Mouse (Mus musculus) liver, embryonic 14.5 days (tissue): ENCODE results near the gene Arnt2. TPM values are rescaled to one million over a fixed set of nuclear protein-coding genes. Genes with fewer than 3 reads are reported as not detected.

Source experiments
- ATAC-seq: fragments of 200-750 bp; cut with Nextera tagmentation; 2 replicates; pipeline ENCODE4 v1.8.0; 2017; ENCODE audit warnings: moderate number of reproducible peaks, mild to moderate bottlenecking, moderate library complexity; ENCODE audit not compliant: insufficient read depth
- DNase-seq, 3 experiments: peaks; one replicate each; pipeline ENCODE4 v3.0.0-alpha.2; 2012 to 2013; ENCODE audit warnings: low read depth in 3 of 3, low spot score in 3 of 3
- H3K27ac ChIP-seq: fragments of 300-500 bp; sonication (generic); 2 replicates; pipeline ENCODE4 v1.5.1; 2014; ENCODE audit warnings: moderate library complexity, mild to moderate bottlenecking, control low read depth, inconsistent platforms
- H3K27me3 ChIP-seq: fragments of 300-500 bp; sonication (generic); 2 replicates; pipeline ENCODE4 v1.6.1; 2014; ENCODE audit warnings: mild to moderate bottlenecking, low read length, moderate library complexity; ENCODE audit not compliant: control insufficient read depth, insufficient read depth
- H3K36me3 ChIP-seq: fragments of 300-500 bp; sonication (generic); replicated peaks from 2 replicates; pipeline ENCODE4 v1.6.1; 2014; ENCODE audit warnings: low read depth; ENCODE audit not compliant: control insufficient read depth, insufficient read depth
- H3K4me1 ChIP-seq, 2 experiments: fragments of 200-500 bp in 1 of 2; fragments of 300-500 bp in 1 of 2; sonication (generic) in 1 of 2; replicated peaks; 2 replicates each; pipeline ENCODE4 v1.6.1; 2012 to 2014; ENCODE audit warnings: antibody characterized with exemption in 1 of 2, inconsistent platforms in 1 of 2, low read length in 1 of 2; ENCODE audit not compliant: control insufficient read depth in 2 of 2, insufficient read depth in 2 of 2
- H3K4me2 ChIP-seq: fragments of 300-500 bp; sonication (generic); 2 replicates; pipeline ENCODE4 v1.6.1; 2014; ENCODE audit warnings: low read depth, mild to moderate bottlenecking, control low read depth, moderate library complexity
- H3K4me3 ChIP-seq, 2 experiments: fragments of 200-500 bp in 1 of 2; fragments of 300-500 bp in 1 of 2; sonication (generic) in 1 of 2; 2 replicates each; pipeline ENCODE4 v1.5.1; 2012 to 2014; ENCODE audit warnings: low read depth in 2 of 2, low read length in 2 of 2, mild to moderate bottlenecking in 2 of 2, control low read depth in 1 of 2, inconsistent platforms in 1 of 2, moderate library complexity in 1 of 2; ENCODE audit not compliant: insufficient read depth in 1 of 2
- H3K9ac ChIP-seq: fragments of 300-500 bp; sonication (generic); replicated peaks from 2 replicates; pipeline ENCODE4 v1.6.1; 2014; ENCODE audit warnings: mild to moderate bottlenecking, control low read depth, moderate library complexity
- H3K9me3 ChIP-seq: fragments of 300-500 bp; sonication (generic); 2 replicates; pipeline ENCODE4 v1.6.1; 2016; ENCODE audit warnings: low read length, mixed read lengths; ENCODE audit not compliant: control insufficient read depth
- CTCF ChIP-seq: IDR thresholded peaks from 2 replicates; pipeline ENCODE4 v1.5.1; 2016; ENCODE audit warnings: antibody characterized with exemption, low read depth, control low read depth
- EP300 ChIP-seq: IDR thresholded peaks from 2 replicates; pipeline ENCODE4 v1.6.1; 2016; ENCODE audit warnings: antibody characterized with exemption, low read depth
- WGBS: fragments of 180-500 bp; shearing (Covaris S2); extraction: QIAGEN DNeasy Blood & Tissue Kit; methylation state at CpG from one replicate; pipeline ENCODE4 v1.1.7; 2014; ENCODE audit not compliant: insufficient replicate concordance; 5-methylcytosine and 5-hydroxymethylcytosine counted together
- polyA plus RNA-seq, 2 experiments: library from polyadenylated mRNA; depleted of rRNA in 1 of 2; stranded (reverse) in 1 of 2; unstranded in 1 of 2; fragments of >200 nt; fragmentation: Nextera tagmentation in 1 of 2; extraction: Ambion mirVana in 1 of 2; gene quantifications; 2 replicates each; pipeline versions ENCODE4 v1.2.1 to v1.2.3; 2012 to 2014

Gene Arnt2
- polyA plus RNA-seq, 2 experiments, result 0.16 to 0.39 TPM

DNA sequence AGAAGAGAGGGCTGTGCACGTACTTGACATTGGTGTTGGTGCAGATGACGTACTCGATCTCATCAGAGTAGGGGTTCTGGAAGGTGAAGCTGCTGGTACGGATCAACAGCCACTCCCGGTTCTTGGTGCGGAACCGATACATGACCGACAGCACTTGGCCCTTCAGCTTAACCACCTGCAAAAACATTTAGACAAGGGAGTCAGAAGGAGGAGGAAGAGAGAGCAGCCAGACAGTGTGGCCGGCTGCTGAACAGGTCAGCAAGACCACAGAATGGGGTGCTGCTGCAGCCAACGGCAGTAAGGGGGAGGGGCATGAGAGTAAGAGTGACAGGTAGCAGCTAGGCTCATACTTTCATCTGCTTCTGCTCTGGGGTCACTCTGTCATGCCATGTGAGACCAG, 134.7 kb downstream of the Arnt2 start:
- no peak overlapping the region for H3K27ac ChIP-seq
- H3K36me3 ChIP-seq, result no peaks in the 10 kb centered on the region
- no peaks in the 10 kb centered on the region for H3K4me1 ChIP-seq
- no peaks in the 10 kb centered on the region for H3K9me3 ChIP-seq
- WGBS, result 63% methylated on average over 10 of the region's 10 CpGs
- ATAC-seq (no peak), DNase-seq (no peak)
- no peaks in the 10 kb centered on the region for H3K27me3 ChIP-seq
- no peak overlapping the region for H3K4me3 ChIP-seq
- H3K4me2 ChIP-seq, result no peak overlapping the region
- H3K9ac ChIP-seq, result no peak overlapping the region
- TF ChIP-seq EP300 (no peak), CTCF (no peak)

DNA sequence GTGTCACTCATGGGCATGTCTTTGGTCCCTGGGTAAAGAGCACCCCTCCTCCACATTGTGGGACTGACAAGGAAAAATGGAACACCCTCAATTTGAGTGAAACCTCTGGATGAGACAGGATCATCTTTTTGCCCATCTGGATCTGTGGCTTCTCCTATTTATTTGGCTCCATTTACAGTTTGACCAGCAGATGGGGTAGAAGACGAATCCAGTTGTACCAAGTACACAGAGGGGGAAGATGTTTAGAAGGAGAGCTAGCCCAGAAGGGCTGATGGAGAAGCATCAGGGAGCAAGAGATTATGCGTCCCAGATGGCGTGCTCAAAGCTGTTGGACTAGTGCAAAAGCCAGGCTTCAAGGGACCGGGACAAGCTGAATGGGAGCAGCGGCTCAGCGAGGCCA, 136.0 kb downstream of the Arnt2 start:
- Histone ChIP-seq H3K4me3 (no peak overlapping the region), H3K4me2 (no peak overlapping the region), H3K27me3 (no peaks in the 10 kb centered on the region), H3K4me1 (no peaks in the 10 kb centered on the region), H3K36me3 (no peaks in the 10 kb centered on the region), H3K27ac (no peak overlapping the region), H3K9ac (no peak overlapping the region), H3K9me3 (no peaks in the 10 kb centered on the region)
- WGBS, result 59% methylated on average over 6 of the region's 6 CpGs
- DNase-seq (no peak), ATAC-seq (no peak)
- no peak for TF ChIP-seq EP300
- no peak for TF ChIP-seq CTCF

DNA sequence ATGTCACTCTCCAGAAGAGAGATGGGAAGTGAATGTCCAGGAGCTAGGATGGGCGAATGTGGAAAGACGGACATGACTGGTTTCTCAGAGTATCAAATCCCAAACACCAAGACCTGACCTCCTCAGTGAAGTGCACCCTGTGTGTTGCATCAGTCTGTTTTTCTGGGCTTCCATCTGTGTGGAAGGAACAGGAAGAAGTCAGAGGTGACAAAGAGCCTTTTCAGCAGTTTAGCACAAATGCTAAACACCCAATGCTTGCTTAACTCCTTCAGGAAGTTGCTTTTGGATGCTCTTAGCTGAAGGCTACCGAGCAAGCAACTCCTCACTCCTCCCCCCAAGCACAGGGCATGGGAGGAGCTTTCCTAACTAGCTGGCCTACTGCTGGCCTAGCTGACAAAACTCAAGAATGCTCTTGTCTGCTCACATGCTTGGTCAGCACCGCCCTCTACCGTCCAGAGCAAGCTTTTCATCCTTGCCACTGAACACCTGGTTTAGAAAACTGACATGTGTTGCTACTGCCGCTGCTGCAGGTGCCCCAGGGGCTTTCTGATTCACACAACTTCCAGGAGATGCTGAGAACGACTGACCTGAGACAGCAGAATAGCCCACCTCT, 137.7 kb downstream of the Arnt2 start:
- peak; percentile 35; the same call in 1 of the 2 replicates for ATAC-seq
- Histone ChIP-seq H3K9ac (no peak overlapping the region), H3K9me3 (no peaks in the 10 kb centered on the region), H3K27ac (no peak overlapping the region), H3K36me3 (no peaks in the 10 kb centered on the region), H3K4me3 (no peak overlapping the region), H3K4me1 (no peaks in the 10 kb centered on the region), H3K27me3 (no peaks in the 10 kb centered on the region), H3K4me2 (no peak overlapping the region)
- TF ChIP-seq EP300 (no peak), CTCF (peak; percentile 83)
- peak; percentile 9 to 35 (median 30) for DNase-seq
- whole genome bisulfite sequencing, result 22% methylated on average over 7 of the region's 7 CpGs

DNA sequence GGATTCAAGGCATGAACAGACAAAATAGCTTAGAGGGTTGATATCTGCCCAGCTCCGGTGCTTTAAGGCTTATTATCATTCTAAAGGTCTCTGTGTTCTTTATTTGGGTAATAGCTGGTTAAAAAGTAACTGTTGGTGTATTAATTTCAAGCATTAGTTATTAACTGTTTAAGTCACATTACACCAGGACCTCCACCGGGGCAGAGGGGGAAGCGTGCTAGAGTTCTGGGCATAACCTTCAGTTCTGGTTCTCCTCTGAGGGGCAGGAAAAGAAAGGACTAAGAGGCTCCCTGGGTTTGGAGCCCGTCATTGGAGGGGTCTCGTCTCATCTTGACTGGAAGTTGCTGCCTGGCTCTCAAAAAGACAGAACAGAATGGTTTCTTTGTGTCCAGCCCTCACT, 138.5 kb downstream of the Arnt2 start:
- TF ChIP-seq EP300 (no peak), CTCF (no peak)

DNA sequence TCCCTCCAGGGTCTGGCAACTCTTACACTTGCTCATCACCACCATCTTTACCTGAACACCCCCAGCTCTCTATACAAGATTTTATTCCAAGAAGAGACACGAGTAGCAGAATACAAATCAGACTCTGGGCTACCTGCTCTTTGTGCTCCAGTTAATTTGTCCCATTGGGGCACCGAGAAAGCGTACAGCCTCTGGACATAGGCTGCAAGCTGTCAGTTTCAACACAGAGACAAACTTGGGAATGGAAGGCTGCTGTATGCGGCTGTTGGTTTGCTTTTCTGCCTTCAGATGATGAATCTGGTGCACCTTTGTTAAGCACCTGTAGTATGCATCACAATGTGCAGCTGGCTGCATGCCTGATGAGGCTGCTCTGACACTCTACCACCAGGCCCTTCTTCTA, 146.5 kb downstream of the Arnt2 start:
- Histone ChIP-seq H3K4me2 (no peak overlapping the region), H3K36me3 (no peaks in the 10 kb centered on the region), H3K9ac (no peak overlapping the region), H3K4me3 (no peak overlapping the region), H3K4me1 (no peaks in the 10 kb centered on the region), H3K27ac (no peak overlapping the region), H3K27me3 (no peaks in the 10 kb centered on the region), H3K9me3 (no peaks in the 10 kb centered on the region)
- DNase-seq (no peak), ATAC-seq (no peak)
- no peak for TF ChIP-seq CTCF
- no peak for TF ChIP-seq EP300
- WGBS, result 65% methylated on average over 4 of the region's 4 CpGs

More for the DNA sequence above, 138.5 kb downstream of the Arnt2 start:
- DNase-seq (no peak), ATAC-seq (no peak)
- no peak overlapping the region for H3K4me3 ChIP-seq
- no peaks in the 10 kb centered on the region for H3K27me3 ChIP-seq
- no peak overlapping the region for H3K9ac ChIP-seq
- 58% methylated on average over 5 of the region's 5 CpGs for WGBS
- no peak overlapping the region for H3K27ac ChIP-seq
- H3K4me1 ChIP-seq, result no peaks in the 10 kb centered on the region
- no peak overlapping the region for H3K4me2 ChIP-seq
- H3K36me3 ChIP-seq, result no peaks in the 10 kb centered on the region
- no peaks in the 10 kb centered on the region for H3K9me3 ChIP-seq
